Mouse (Mus musculus) forebrain, embryonic 13.5 days (tissue): ENCODE data around the gene Tomm7. TPM values are rescaled to one million over a fixed set of nuclear protein-coding genes. Genes with fewer than 3 reads are reported as not detected.
"Not testable (repeated sequence)": the region's sequence is repeated elsewhere in the genome, so short reads cannot be mapped to it uniquely, and the experiment has no call there.

Source experiments
- ATAC-seq: fragments of 200-750 bp; cut with Nextera tagmentation; 2 replicates; pipeline ENCODE4 v1.8.0; 2017
- H3K27ac ChIP-seq: fragments of 300-500 bp; sonication (generic); 2 replicates; pipeline ENCODE4 v1.5.1; 2015; ENCODE audit warnings: inconsistent platforms, mild to moderate bottlenecking, moderate library complexity
- H3K27me3 ChIP-seq: fragments of 300-500 bp; sonication (generic); 2 replicates; pipeline ENCODE4 v1.6.1; 2015; ENCODE audit warnings: mild to moderate bottlenecking, inconsistent platforms
- H3K36me3 ChIP-seq: fragments of 300-500 bp; sonication (generic); 2 replicates; pipeline ENCODE4 v1.6.1; 2015; ENCODE audit warnings: mild to moderate bottlenecking, inconsistent platforms; ENCODE audit not compliant: poor library complexity, severe bottlenecking
- H3K4me1 ChIP-seq: fragments of 300-500 bp; sonication (generic); 2 replicates; pipeline ENCODE4 v1.6.1; 2015; ENCODE audit warnings: inconsistent platforms
- H3K4me2 ChIP-seq: fragments of 300-500 bp; sonication (generic); 2 replicates; pipeline ENCODE4 v1.6.1; 2015; ENCODE audit warnings: inconsistent platforms, mild to moderate bottlenecking, moderate library complexity
- H3K4me3 ChIP-seq: fragments of 300-500 bp; sonication (generic); 2 replicates; pipeline ENCODE4 v1.5.1; 2015; ENCODE audit warnings: mild to moderate bottlenecking, inconsistent platforms
- H3K9ac ChIP-seq: fragments of 300-500 bp; sonication (generic); 2 replicates; pipeline ENCODE4 v1.6.1; 2015; ENCODE audit warnings: mild to moderate bottlenecking, inconsistent platforms
- H3K9me3 ChIP-seq: fragments of 300-500 bp; sonication (generic); replicated peaks from 2 replicates; pipeline ENCODE4 v1.6.1; 2016; ENCODE audit warnings: inconsistent platforms
- WGBS: fragments of 180-500 bp; shearing (Covaris S2); methylation state at CpG from one replicate; pipeline ENCODE4 v1.1.7; 2015; 5-methylcytosine and 5-hydroxymethylcytosine counted together
- polyA plus RNA-seq: library from polyadenylated mRNA; unstranded; fragments of >200 nt; fragmentation: Nextera tagmentation; extraction: Ambion mirVana; gene quantifications from 2 replicates; pipeline ENCODE4 v1.2.1, GENCODE M21; 2015

Tomm7 gene
- 130 and 142 TPM in 2 replicates for polyA plus RNA-seq

- H3K27ac ChIP-seq = peak within 1 kb of the TSS; percentile 88
- H3K4me1 ChIP-seq = peaks cover 20% of the 10 kb centered on the region
- peak within 1 kb of the TSS; percentile 74 for H3K4me3 ChIP-seq
- H3K9me3 ChIP-seq = no peaks in the 10 kb centered on the region
- peak within 1 kb of the TSS; percentile 70 for H3K4me2 ChIP-seq
- no peaks in the 10 kb centered on the region for H3K27me3 ChIP-seq
- WGBS = under 1% methylated on average over 44 of the region's 44 CpGs
- peak; percentile 95 for ATAC-seq
- H3K36me3 ChIP-seq = peaks cover 9% of the 10 kb centered on the region
- H3K9ac ChIP-seq = peak within 1 kb of the TSS; percentile 87
Measured at GRCm38 (mm10) chr5:23843674-23844530, at the start of gene Tomm7. TSS of gene Tomm7 (minus strand) at chr5:23844161.

- Histone ChIP-seq H3K27ac (no peak overlapping the region), H3K27me3 (no peaks in the 10 kb centered on the region), H3K4me1 (no peaks in the 10 kb centered on the region), H3K4me3 (no peak overlapping the region), H3K9ac (no peak overlapping the region), H3K9me3 (no peaks in the 10 kb centered on the region), H3K36me3 (no peaks in the 10 kb centered on the region), H3K4me2 (no peak overlapping the region)
- WGBS = 77% methylated on average over 5 of the region's 5 CpGs
- ATAC-seq = no peak
Measured at GRCm38 (mm10) chr5:23893156-23893863, 49.3 kb upstream of the Tomm7 start.

GRCm38 (mm10) chr5:23890734-23891133 is 46.8 kb upstream of the Tomm7 start:
- Histone ChIP-seq H3K9ac (no peak overlapping the region), H3K4me2 (no peak overlapping the region), H3K4me3 (no peak overlapping the region), H3K9me3 (no peaks in the 10 kb centered on the region), H3K36me3 (no peaks in the 10 kb centered on the region), H3K27me3 (no peaks in the 10 kb centered on the region), H3K4me1 (no peaks in the 10 kb centered on the region), H3K27ac (no peak overlapping the region)
- 40% methylated on average over 10 of the region's 10 CpGs for WGBS
- no peak for ATAC-seq

DNA sequence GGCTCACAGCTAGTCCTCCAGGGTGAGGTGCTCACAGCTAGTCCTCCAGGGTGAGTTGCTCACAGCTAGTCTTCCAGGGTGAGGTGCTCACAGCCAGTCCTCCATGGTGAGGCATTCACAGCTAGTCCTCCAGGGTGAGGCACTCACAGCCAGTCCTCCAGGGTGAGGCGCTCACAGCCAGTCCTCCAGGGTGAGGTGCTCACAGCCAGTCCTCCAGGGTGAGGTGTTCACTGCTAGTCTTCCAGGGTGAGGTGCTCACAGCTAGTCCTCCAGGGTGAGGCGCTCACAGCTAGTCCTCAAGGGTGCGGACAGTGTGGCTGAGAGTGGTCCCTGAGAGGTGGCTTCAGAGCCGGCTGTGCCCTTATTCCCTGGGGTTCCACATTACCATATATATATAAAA is 45.5 kb upstream of the Tomm7 start:
- Histone ChIP-seq H3K27me3 (no peaks in the 10 kb centered on the region), H3K4me2 (no peak overlapping the region), H3K9me3 (no peaks in the 10 kb centered on the region), H3K9ac (no peak overlapping the region), H3K36me3 (no peaks in the 10 kb centered on the region), H3K4me3 (no peak overlapping the region), H3K4me1 (no peaks in the 10 kb centered on the region), H3K27ac (no peak overlapping the region)
- ATAC-seq = no peak
- 73% methylated on average over 4 of the region's 4 CpGs for WGBS

DNA sequence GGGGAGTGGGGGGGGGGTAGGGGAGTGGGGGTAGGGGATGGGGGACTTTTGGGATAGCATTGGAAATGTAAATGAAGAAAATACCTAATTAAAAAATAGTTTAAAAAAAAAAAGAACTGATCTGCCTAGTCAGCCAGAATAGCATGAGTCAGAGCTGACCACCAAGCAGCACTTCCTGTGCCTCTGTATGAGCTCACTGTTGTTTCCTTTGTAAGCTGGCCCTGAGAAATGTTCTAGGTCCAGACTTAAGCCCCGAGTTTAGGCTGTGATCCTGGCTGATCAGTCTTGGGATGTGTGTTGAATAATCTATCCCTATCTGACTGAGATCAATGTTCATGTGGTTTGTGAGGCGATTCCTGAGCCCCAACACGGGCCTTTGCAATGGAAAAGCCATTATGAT is 43.1 kb upstream of the Tomm7 start:
- no peak overlapping the region for H3K4me3 ChIP-seq
- H3K27ac ChIP-seq = no peak overlapping the region
- no peak overlapping the region for H3K4me2 ChIP-seq
- no peaks in the 10 kb centered on the region for H3K9me3 ChIP-seq
- no peaks in the 10 kb centered on the region for H3K27me3 ChIP-seq
- H3K9ac ChIP-seq = no peak overlapping the region
- WGBS = 80% methylated on average over 3 of the region's 3 CpGs
- H3K4me1 ChIP-seq = no peaks in the 10 kb centered on the region
- no peaks in the 10 kb centered on the region for H3K36me3 ChIP-seq
- ATAC-seq = no peak

- WGBS = 71% methylated on average over 5 of the region's 5 CpGs
- no peak for ATAC-seq
- H3K4me2 ChIP-seq = no peak overlapping the region
- H3K9ac ChIP-seq = no peak overlapping the region
- no peaks in the 10 kb centered on the region for H3K4me1 ChIP-seq
- no peak overlapping the region for H3K4me3 ChIP-seq
- no peaks in the 10 kb centered on the region for H3K9me3 ChIP-seq
- no peak overlapping the region for H3K27ac ChIP-seq
- no peaks in the 10 kb centered on the region for H3K27me3 ChIP-seq
- H3K36me3 ChIP-seq = no peaks in the 10 kb centered on the region
Measured at GRCm38 (mm10) chr5:23874457-23874856, 30.5 kb upstream of the Tomm7 start.

GRCm38 (mm10) chr5:23872586-23872985 is 28.6 kb upstream of the Tomm7 start:
- H3K36me3 ChIP-seq = no peaks in the 10 kb centered on the region
- WGBS = 93% methylated on average over 6 of the region's 6 CpGs
- H3K27me3 ChIP-seq = no peaks in the 10 kb centered on the region
- H3K4me1 ChIP-seq = no peaks in the 10 kb centered on the region
- no peaks in the 10 kb centered on the region for H3K9me3 ChIP-seq
- no peak overlapping the region for H3K9ac ChIP-seq
- H3K4me2 ChIP-seq = no peak overlapping the region
- no peak overlapping the region for H3K4me3 ChIP-seq
- no peak for ATAC-seq
- H3K27ac ChIP-seq = no peak overlapping the region

DNA sequence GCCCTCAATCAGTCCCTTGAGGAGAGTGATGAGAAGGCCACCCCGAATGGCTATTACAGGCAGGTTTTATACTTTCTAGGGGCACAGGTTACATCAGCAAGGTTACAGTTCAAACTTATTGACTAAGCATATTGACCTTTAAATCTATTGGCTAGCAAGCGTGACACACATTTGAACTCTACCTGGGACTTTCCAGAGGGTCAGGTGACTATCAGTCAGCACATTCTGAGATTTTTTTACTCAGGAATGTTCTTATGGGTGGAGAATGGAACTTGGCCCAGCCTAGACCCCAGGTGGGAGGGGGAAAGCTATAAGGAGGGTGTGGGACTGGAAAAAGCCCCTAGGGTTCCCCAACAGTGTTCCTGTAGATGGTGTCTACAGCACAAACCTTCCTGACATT is 27.4 kb upstream of the Tomm7 start:
- H3K9me3 ChIP-seq, H3K9ac ChIP-seq, H3K4me3 ChIP-seq, H3K36me3 ChIP-seq, H3K27ac ChIP-seq, H3K27me3 ChIP-seq, H3K4me1 ChIP-seq, ATAC-seq, H3K4me2 ChIP-seq: not testable (repeated sequence)
- 90% methylated on average over 2 of the region's 2 CpGs for WGBS

GRCm38 (mm10) chr5:23865941-23866340 is 22.0 kb upstream of the Tomm7 start:
- Histone ChIP-seq H3K4me2 (no peak overlapping the region), H3K4me1 (no peaks in the 10 kb centered on the region), H3K36me3 (no peaks in the 10 kb centered on the region), H3K4me3 (no peak overlapping the region), H3K27me3 (no peaks in the 10 kb centered on the region), H3K9ac (no peak overlapping the region), H3K9me3 (no peaks in the 10 kb centered on the region), H3K27ac (no peak overlapping the region)
- 78% methylated on average over 5 of the region's 5 CpGs for WGBS
- no peak for ATAC-seq

DNA sequence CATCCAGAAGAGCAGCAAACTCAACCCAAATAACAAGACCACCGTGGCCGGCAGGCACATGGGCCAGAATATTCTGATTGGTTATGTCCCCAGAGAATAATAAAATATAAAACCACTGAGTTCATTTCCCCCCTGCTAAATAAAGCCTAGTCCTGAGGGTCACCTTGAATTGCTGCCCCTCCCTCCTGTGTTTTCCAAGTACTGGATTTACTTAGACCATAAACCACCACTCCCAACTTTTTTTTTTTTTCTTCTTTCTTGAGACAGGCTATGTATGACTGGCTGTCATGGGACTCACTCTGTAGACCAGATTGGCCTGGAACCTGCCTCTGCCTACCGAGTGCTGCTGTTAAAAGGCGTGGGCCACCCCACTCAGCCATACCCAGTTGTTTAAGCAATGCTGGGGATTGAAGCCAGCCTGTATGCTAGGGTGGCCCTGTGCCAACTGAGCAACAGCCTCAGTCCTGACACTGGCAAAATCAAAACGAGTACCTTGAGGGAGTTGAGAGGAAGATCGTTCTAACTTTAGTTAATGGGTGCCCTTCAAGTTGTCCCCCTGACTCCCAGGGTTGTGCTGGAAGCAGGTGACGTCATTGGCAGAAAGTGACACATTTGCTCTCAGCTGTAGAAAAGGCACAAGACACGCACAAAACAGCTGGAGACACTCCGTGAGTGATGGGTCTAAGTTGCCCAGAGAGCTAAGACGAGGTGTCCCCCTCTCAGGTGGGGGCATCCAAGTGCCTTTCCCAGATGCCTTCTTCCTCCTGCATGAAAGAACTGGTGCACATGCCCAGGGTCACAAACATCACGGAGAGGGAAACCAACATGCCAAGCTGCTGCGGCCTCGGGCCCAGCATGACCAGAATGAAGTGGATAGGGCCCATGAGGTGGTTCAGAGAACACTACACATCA is 20.3 kb upstream of the Tomm7 start:
- no peak overlapping the region for H3K9ac ChIP-seq
- no peaks in the 10 kb centered on the region for H3K27me3 ChIP-seq
- no peak overlapping the region for H3K4me3 ChIP-seq
- WGBS = 91% methylated on average over 13 of the region's 13 CpGs
- peaks cover 14% of the 10 kb centered on the region for H3K36me3 ChIP-seq
- no peaks in the 10 kb centered on the region for H3K4me1 ChIP-seq
- H3K4me2 ChIP-seq = no peak overlapping the region
- no peak for ATAC-seq
- no peaks in the 10 kb centered on the region for H3K9me3 ChIP-seq
- no peak overlapping the region for H3K27ac ChIP-seq

- WGBS = 85% methylated on average over 7 of the region's 7 CpGs
- H3K9me3 ChIP-seq = no peaks in the 10 kb centered on the region
- no peak overlapping the region for H3K9ac ChIP-seq
- ATAC-seq = no peak
- no peak overlapping the region for H3K4me3 ChIP-seq
- no peaks in the 10 kb centered on the region for H3K4me1 ChIP-seq
- H3K27ac ChIP-seq = no peak overlapping the region
- H3K36me3 ChIP-seq = peaks cover 21% of the 10 kb centered on the region
- H3K4me2 ChIP-seq = no peak overlapping the region
- no peaks in the 10 kb centered on the region for H3K27me3 ChIP-seq
Measured at GRCm38 (mm10) chr5:23863166-23864053, 19.4 kb upstream of the Tomm7 start.
